Mouse (Mus musculus) ES-Bruce4 (cell line): ENCODE data around the gene Schip1.

Source experiments
- CTCF ChIP-seq: IDR thresholded peaks from one replicate; pipeline ENCODE4 v1.8.1; 2011; ENCODE audit warnings: low read depth, low read length
- POLR2A ChIP-seq: IDR thresholded peaks from one replicate; pipeline ENCODE4 v1.8.1; 2011; ENCODE audit warnings: low read length; ENCODE audit not compliant: insufficient read depth

DNA sequence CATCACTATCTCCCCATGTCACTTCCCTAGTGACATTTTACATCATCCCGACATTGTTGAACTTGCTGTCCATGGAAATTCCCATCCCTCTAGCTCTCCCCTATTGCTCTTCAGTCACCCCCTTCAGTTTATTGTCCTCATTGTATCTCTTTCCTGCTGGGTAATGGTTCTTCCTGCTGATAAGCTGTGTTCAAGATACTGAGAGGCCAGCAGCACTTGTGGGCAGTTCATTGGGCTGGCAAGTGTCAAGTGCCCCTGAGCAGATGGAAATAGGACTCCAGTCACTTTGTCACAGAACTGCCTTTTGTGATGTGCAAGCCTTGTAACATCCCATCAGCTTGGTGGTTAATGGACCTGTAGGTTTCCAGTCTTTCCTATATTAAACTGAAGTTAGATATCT, 241.0 kb downstream of the Schip1 start:
- TF ChIP-seq CTCF (no peak), POLR2A (no peak)
